8 mouse cellular contexts compared by ENCODE assay signal in genomic region chr4:130573351-130574047, GRCm38 (mm10). TPM values are rescaled to one million over a fixed set of nuclear protein-coding genes. Genes with fewer than 3 reads are reported as not detected.
A peak's percentile ranks its signal among the peaks of the same experiment; 100 is the strongest.
DNase-seq lines count a peak whose midpoint lies in the region; ATAC-seq and TF ChIP-seq lines count a peak whose summit lies in the region.

No protein-coding gene starts in this region.

- no peak for TF ChIP-seq CTCF in E14TG2a.4 (conservative IDR thresholded peaks at IDR 0.05; ENCODE audit: low read length)
- TF ChIP-seq CTCF in liver, postnatal 0 days (IDR thresholded peaks at IDR 0.05; ENCODE audit: low read depth): no peak
- TF ChIP-seq CTCF in testis, adult 2 months (IDR thresholded peaks at IDR 0.05; ENCODE audit: control insufficient read depth, insufficient read depth, insufficient replicate concordance, low read depth, low read length): no peak

- peaks cover 28% of the 10 kb centered on the region for H3K4me1 ChIP-seq in heart, embryonic 12.5 days (replicated peaks)
- H3K4me1 ChIP-seq in E14TG2a.4 (replicated peaks; ENCODE audit: low read depth, low read length): peaks cover 50% of the 10 kb centered on the region
- H3K4me1 ChIP-seq in liver, postnatal 0 days (ENCODE audit: insufficient read depth): peaks cover 5% of the 10 kb centered on the region
- H3K4me1 ChIP-seq in testis, adult 2 months (ENCODE audit: control insufficient read depth, insufficient read depth, low read length): peaks cover 14% of the 10 kb centered on the region

- no peaks in the 10 kb centered on the region for H3K9me3 ChIP-seq in heart, embryonic 12.5 days (replicated peaks)
- no peaks in the 10 kb centered on the region for H3K9me3 ChIP-seq in E14TG2a.4 (ENCODE audit: low read length)
- H3K9me3 ChIP-seq in liver, postnatal 0 days (ENCODE audit: low read length): no peaks in the 10 kb centered on the region

- intact Hi-C loops in heart, postnatal 25 days (cut with DNase I): no loop called here
- intact Hi-C loops in heart, postnatal 10 days (cut with DNase I): no loop called here

- no peak for TF ChIP-seq EP300 in liver, postnatal 0 days (IDR thresholded peaks at IDR 0.05; ENCODE audit: low read depth)

- peak; percentile 68 for ATAC-seq in heart, embryonic 12.5 days (ENCODE audit: insufficient number of reproducible peaks, low FRiP score)
- peak; percentile 17; the same call in 1 of the 2 replicates for ATAC-seq in liver, postnatal 0 days

- no peaks in the 10 kb centered on the region for H3K36me3 ChIP-seq in heart, embryonic 12.5 days
- H3K36me3 ChIP-seq in E14TG2a.4 (ENCODE audit: insufficient read depth, low read length): no peaks in the 10 kb centered on the region
- no peaks in the 10 kb centered on the region for H3K36me3 ChIP-seq in liver, postnatal 0 days (replicated peaks; ENCODE audit: insufficient read depth, low read length)
- H3K36me3 ChIP-seq in testis, adult 2 months (ENCODE audit: control insufficient read depth, insufficient read depth, low read length): no peaks in the 10 kb centered on the region

- no peak for DNase-seq in heart, postnatal 25 days (ENCODE audit: low spot score)
- peak; percentile 72 for DNase-seq in cerebellum, adult 9-11 months
- peak; percentile 23 to 28 for DNase-seq in heart, postnatal 10 days
- no peak for DNase-seq in liver, postnatal 0 days
- DNase-seq in frontal cortex, postnatal 36 days (ENCODE audit: low spot score in 2 of 2): no peak

- TF ChIP-seq POLR2A in testis, adult 2 months (IDR thresholded peaks at IDR 0.05; ENCODE audit: control insufficient read depth, low read depth, low read length): no peak; the same call in 1 of the 2 replicates

- H3K9ac ChIP-seq in heart, embryonic 12.5 days: peak overlapping the region; percentile 79
- H3K9ac ChIP-seq in liver, postnatal 0 days (replicated peaks): no peak overlapping the region; the same call in 1 of the 2 replicates

- peak overlapping the region; percentile 72 for H3K4me3 ChIP-seq in heart, embryonic 12.5 days
- peak overlapping the region; percentile 90 for H3K4me3 ChIP-seq in E14TG2a.4 (replicated peaks; ENCODE audit: low read length)
- H3K4me3 ChIP-seq in liver, postnatal 0 days (ENCODE audit: low read depth, low read length): peak overlapping the region; percentile 53
- peak overlapping the region; percentile 93 for H3K4me3 ChIP-seq in testis, adult 2 months (ENCODE audit: control insufficient read depth, low read depth, low read length)

- 2% methylated on average over 57 of the region's 76 CpGs for WGBS in heart, embryonic 12.5 days
- 2% methylated on average over 47 of the region's 76 CpGs for WGBS in liver, postnatal 0 days (ENCODE audit: insufficient replicate concordance)

- H3K27ac ChIP-seq in heart, embryonic 12.5 days (ENCODE audit: poor library complexity, severe bottlenecking): no peak overlapping the region
- H3K27ac ChIP-seq in liver, postnatal 0 days (ENCODE audit: low read depth): no peak overlapping the region
- H3K27ac ChIP-seq in testis, adult 2 months (ENCODE audit: control insufficient read depth, insufficient read depth, low read depth, low read length): peak overlapping the region; percentile 72

- H3K27me3 ChIP-seq in heart, embryonic 12.5 days (replicated peaks): peaks cover 8% of the 10 kb centered on the region; the same call in 1 of the 2 replicates
- peaks cover 56% of the 10 kb centered on the region for H3K27me3 ChIP-seq in E14TG2a.4 (ENCODE audit: insufficient read depth, low read length)
- H3K27me3 ChIP-seq in liver, postnatal 0 days (ENCODE audit: insufficient read depth, low read length): peaks cover 41% of the 10 kb centered on the region
- H3K27me3 ChIP-seq in testis, adult 2 months (ENCODE audit: control insufficient read depth, insufficient read depth, low read length): no peaks in the 10 kb centered on the region

- H3K4me2 ChIP-seq in heart, embryonic 12.5 days: peak overlapping the region; percentile 99
- peak overlapping the region; percentile 87 for H3K4me2 ChIP-seq in liver, postnatal 0 days (ENCODE audit: low read depth, low read length)

RNA-seq across cellular contexts. Expression of gene Nkain1, which starts 0.5 kb away (rescaled TPM):
- 1.1 and 1.3 TPM in 2 replicates for polyA plus RNA-seq in heart, embryonic 12.5 days (2016; fragmentation: Nextera tagmentation; extraction: Ambion mirVana)
- total RNA-seq in heart, postnatal 25 days (2021): 1 to 10 TPM; 4.5 to 5.2 TPM
- 1 to 10 TPM; 6.3 to 7.7 TPM for total RNA-seq in heart, postnatal 10 days (2021)
- 0.12 TPM in 1 of 2 replicates, not detected in the other for polyA plus RNA-seq in liver, postnatal 0 days (2015; fragmentation: Nextera tagmentation; extraction: Ambion mirVana)
- polyA plus RNA-seq in testis, adult 2 months (2012; rRNA removed): 12.3 and 13.1 TPM in 2 replicates

Comparison
In these comparisons a context has a peak if more than half of its experiments do, and no peak if none do; other contexts are left out.
1. DNase-seq: peak in cerebellum, adult 9-11 months (single experiment) and heart, postnatal 10 days (2 of 2); none in heart, postnatal 25 days (single experiment), liver, postnatal 0 days (single experiment) and frontal cortex, postnatal 36 days (0 of 2).
2. Peak in every context shown above with its lines, with median percentiles within 50 percentile points of each other: H3K4me3 ChIP-seq.